Mouse (Mus musculus): ENCODE measurements around the gene Elk4.

The Elk4 gene

DNA sequence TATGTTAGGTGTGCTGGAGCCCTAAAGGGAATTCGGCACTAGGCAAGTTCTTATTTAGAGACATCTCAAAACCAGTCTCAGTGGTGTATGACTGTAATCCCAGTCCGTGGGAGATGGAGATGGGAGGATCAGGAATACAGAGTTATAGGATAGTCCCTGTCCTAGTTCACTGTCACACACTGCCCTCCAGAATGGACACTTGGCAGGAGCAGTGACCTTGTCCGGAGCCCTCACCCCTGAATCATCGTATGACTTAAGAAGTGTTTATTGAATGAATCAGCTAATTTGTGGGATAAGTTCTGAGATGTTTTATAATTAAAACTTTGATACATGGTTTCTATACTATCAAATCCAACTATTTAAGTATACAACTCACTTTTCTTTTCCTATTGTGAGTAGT, 55.7 kb downstream of the Elk4 start:
- no peak for DNase-seq (ENCODE audit: low read depth, low spot score)

DNA sequence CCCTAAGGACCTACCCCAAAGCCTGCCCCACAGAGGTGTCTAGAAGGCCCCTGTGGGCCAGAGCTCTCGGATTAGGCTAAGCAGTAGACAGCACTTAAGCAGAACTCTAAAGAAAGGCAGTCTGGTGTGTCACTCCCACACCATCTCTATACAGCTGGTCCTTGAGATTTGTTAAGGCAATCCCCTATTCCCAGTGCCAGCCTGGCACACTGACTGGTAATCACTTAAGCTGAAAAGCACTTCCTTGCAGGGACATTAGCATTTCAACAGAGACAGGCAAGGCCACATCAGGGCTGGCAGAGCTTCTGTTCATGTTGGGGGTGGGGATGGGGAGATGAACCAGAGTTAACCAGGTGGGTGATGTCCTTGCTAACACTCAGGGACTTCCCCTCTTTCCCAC, 57.6 kb downstream of the Elk4 start:
- DNase-seq (ENCODE audit: low read depth, low spot score): no peak

DNA sequence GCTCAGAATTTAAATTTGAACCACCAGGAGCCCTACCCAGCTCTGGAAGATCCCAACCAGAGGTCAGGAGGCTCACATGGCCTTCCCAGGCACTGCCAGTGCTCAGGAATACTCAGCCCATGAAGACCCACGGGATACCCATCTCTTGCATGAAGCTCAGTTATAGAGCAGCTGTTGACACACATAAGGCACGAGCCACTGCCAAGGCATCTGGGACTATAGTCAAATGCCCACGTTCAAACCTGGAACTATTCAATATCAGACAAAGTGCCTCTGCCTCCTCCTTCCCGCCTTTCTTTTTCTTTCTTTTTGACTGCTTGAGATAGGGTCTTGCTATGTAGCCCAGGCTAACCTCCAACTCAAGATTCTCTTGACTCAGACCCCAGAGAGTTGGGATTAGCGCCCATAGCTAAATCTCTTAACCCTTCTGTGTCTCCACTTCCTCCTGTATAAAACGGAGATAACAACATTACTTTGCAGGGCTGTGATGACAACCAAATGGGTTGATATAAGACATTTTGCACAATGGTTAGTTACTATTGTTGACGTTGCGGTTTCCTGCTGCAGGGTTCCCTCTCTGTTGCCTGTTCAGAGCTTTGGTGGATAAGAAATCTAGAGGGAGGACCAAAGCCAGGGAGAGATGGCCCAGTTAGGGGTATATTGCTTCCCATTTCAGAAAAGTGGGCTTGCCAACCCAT, 58.2 kb downstream of the Elk4 start:
- DNase-seq (ENCODE audit: low read depth, low spot score): no peak

GRCm38 (mm10) chr1:132067261-132068255, 60.2 kb downstream of the Elk4 start, which contains the start of gene Mfsd4a:
Gene Mfsd4a, minus strand, starts transcription at chr1:132068062.
- no peak for DNase-seq (ENCODE audit: low read depth, low spot score)

DNA sequence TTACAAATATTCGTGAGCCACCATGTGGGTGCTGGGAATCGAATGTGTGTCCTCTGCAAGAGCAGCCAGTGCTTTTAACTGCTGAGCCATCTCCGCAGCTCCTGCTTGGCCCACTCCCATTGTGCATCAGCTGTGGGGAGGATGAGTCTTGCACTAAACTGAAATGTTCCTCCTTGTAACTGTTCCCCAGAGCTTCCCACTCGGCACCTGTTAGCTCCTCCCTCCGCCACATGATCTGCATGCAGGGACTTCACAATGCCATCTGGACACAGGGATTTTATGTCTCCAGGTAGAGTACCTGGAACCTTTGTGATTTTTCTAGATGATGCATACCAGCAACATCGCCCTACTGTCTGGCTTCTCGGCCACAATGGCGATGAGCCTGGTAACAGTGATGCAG, 62.0 kb downstream of the Elk4 start:
- DNase-seq (ENCODE audit: low read depth, low spot score): no peak

DNA sequence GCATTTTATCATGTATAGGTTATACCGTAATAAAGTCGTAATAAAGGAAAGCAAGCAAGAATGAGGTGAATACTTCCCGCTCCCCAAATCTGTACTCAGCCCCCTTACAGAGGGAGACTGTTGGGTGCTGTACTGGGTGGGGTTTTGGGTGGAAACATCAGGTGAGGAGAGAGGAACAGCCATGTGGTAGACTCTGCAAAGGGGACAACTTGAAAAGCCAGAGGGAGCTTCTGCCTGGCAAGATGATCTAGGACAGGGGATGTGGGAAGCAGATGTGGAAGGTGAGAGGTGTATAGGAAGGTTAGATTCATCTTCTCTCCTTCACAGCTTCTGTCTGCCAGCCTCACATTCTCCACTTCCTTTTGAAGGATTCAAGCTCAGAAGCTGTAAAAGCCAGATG, 63.3 kb downstream of the Elk4 start:
- no peak for DNase-seq (ENCODE audit: low read depth, low spot score)

GRCm38 (mm10) chr1:132075576-132075975, 68.2 kb downstream of the Elk4 start:
- no peak for DNase-seq (ENCODE audit: low read depth, low spot score)

- no peak for DNase-seq (ENCODE audit: low read depth, low spot score)
Observed at GRCm38 (mm10) chr1:132078413-132078812, 71.0 kb downstream of the Elk4 start.

Data from brain, embryonic 18.5 days (tissue).